Mouse (Mus musculus) MEL (cell line): ENCODE data around the gene Lamp1. TPM values are rescaled to one million over a fixed set of nuclear protein-coding genes. Genes with fewer than 3 reads are reported as not detected.

Experiments used
- DNase-seq: peaks from one replicate; pipeline ENCODE4 v3.0.0; 2011; ENCODE audit warnings: low read depth, low spot score
- H3K27ac ChIP-seq: 2 replicates; pipeline ENCODE4 v1.5.1; 2012; ENCODE audit warnings: low read depth, mild to moderate bottlenecking, control low read depth, low read length, moderate library complexity; ENCODE audit not compliant: control insufficient read depth
- H3K27me3 ChIP-seq, 2 experiments: fragments of 150-350 bp in 1 of 2; sonication (generic) in 1 of 2; 2 replicates each; pipeline ENCODE4 v1.6.1; 2012; ENCODE audit warnings: low read length in 2 of 2, mild to moderate bottlenecking in 2 of 2, improper control_type of control experiment in 1 of 2, moderate library complexity in 1 of 2; ENCODE audit not compliant: insufficient read depth in 2 of 2, control insufficient read depth in 1 of 2
- H3K36me3 ChIP-seq, 2 experiments: 2 replicates each; pipeline ENCODE4 v1.6.1; 2012 to 2014; ENCODE audit warnings: low read length in 2 of 2, improper control_type of control experiment in 1 of 2, inconsistent platforms in 1 of 2, mild to moderate bottlenecking in 1 of 2; ENCODE audit not compliant: insufficient read depth in 2 of 2, control insufficient read depth in 1 of 2
- H3K4me1 ChIP-seq, 2 experiments: fragments of 150-350 bp in 1 of 2; sonication (generic) in 1 of 2; 2 replicates each; pipeline ENCODE4 v1.6.1; 2012; ENCODE audit warnings: low read length in 2 of 2, improper control_type of control experiment in 1 of 2, mild to moderate bottlenecking in 1 of 2; ENCODE audit not compliant: insufficient read depth in 2 of 2, control insufficient read depth in 1 of 2
- H3K4me3 ChIP-seq, 2 experiments: fragments of 150-350 bp in 1 of 2; sonication (generic) in 1 of 2; 2 replicates each; pipeline ENCODE4 v1.5.1; 2012; ENCODE audit warnings: low read depth in 2 of 2, low read length in 2 of 2, mild to moderate bottlenecking in 2 of 2, moderate library complexity in 2 of 2, control low read depth in 1 of 2, improper control_type of control experiment in 1 of 2; ENCODE audit not compliant: control insufficient read depth in 1 of 2, insufficient read depth in 1 of 2
- H3K79me2 ChIP-seq: 2 replicates; pipeline ENCODE4 v1.6.1; 2012; ENCODE audit warnings: mild to moderate bottlenecking, low read length, moderate library complexity; ENCODE audit not compliant: control insufficient read depth, poor library complexity, insufficient read depth
- H3K9ac ChIP-seq: 2 replicates; pipeline ENCODE4 v1.6.1; 2012; ENCODE audit warnings: low read depth, mild to moderate bottlenecking, control low read depth, low read length, moderate library complexity; ENCODE audit not compliant: control insufficient read depth, poor library complexity, severe bottlenecking
- H3K9me3 ChIP-seq: fragments of 150-350 bp; sonication (generic); replicated peaks from 2 replicates; pipeline ENCODE4 v1.6.1; 2012; ENCODE audit warnings: mild to moderate bottlenecking, low read length, improper control_type of control experiment, moderate library complexity; ENCODE audit not compliant: insufficient read depth
- BHLHE40 ChIP-seq: IDR thresholded peaks from 2 replicates; pipeline ENCODE4 v1.6.1; 2012; ENCODE audit warnings: low read depth, mild to moderate bottlenecking, inconsistent platforms, low read length, improper control_type of control experiment, borderline replicate concordance
- CHD1 ChIP-seq: IDR thresholded peaks from 2 replicates; pipeline ENCODE4 v1.6.1; 2012; ENCODE audit warnings: low read depth, mild to moderate bottlenecking, inconsistent platforms, low read length, improper control_type of control experiment
- CTCF ChIP-seq, 3 experiments: IDR thresholded peaks in 2 of 3; conservative IDR thresholded peaks in 1 of 3; 2 replicates each; pipeline ENCODE4 v1.5.1; 2011 to 2012; ENCODE audit warnings: low read length in 3 of 3, low read depth in 2 of 3, mild to moderate bottlenecking in 2 of 3, improper control_type of control experiment in 1 of 3, inconsistent platforms in 1 of 3, mixed read lengths in 1 of 3, moderate library complexity in 1 of 3; ENCODE audit not compliant: control insufficient read depth in 1 of 3, insufficient read depth in 1 of 3, poor library complexity in 1 of 3, severe bottlenecking in 1 of 3
- ELF1 ChIP-seq: IDR thresholded peaks from 2 replicates; pipeline ENCODE4 v1.6.1; 2014; ENCODE audit warnings: low read depth, mild to moderate bottlenecking, inconsistent platforms, low read length, improper control_type of control experiment, moderate library complexity
- GATA1 ChIP-seq: IDR thresholded peaks from 2 replicates; pipeline ENCODE4 v1.6.1; 2011; ENCODE audit warnings: low read depth, low read length, improper control_type of control experiment
- HCFC1 ChIP-seq: IDR thresholded peaks from 2 replicates; pipeline ENCODE4 v1.6.1; 2012; ENCODE audit warnings: low read depth, mild to moderate bottlenecking, inconsistent platforms, low read length, improper control_type of control experiment, moderate library complexity
- KAT2A ChIP-seq: conservative IDR thresholded peaks from 2 replicates; pipeline ENCODE4 v1.6.1; 2012; ENCODE audit warnings: low read depth, low read length, improper control_type of control experiment, inconsistent platforms
- MAFK ChIP-seq: IDR thresholded peaks from 2 replicates; pipeline ENCODE4 v1.6.1; 2011; ENCODE audit warnings: low read depth, mild to moderate bottlenecking, low read length, improper control_type of control experiment, borderline replicate concordance
- MAX ChIP-seq: IDR thresholded peaks from 2 replicates; pipeline ENCODE4 v1.6.1; 2011; ENCODE audit warnings: low read length, improper control_type of control experiment
- MAZ ChIP-seq: IDR thresholded peaks from 2 replicates; pipeline ENCODE4 v1.6.1; 2012; ENCODE audit warnings: low read depth, mild to moderate bottlenecking, inconsistent platforms, low read length, improper control_type of control experiment
- MEF2A ChIP-seq: IDR thresholded peaks from 2 replicates; pipeline ENCODE4 v1.6.1; 2014; ENCODE audit warnings: low read depth, mild to moderate bottlenecking, inconsistent platforms, low read length, improper control_type of control experiment; ENCODE audit not compliant: poor library complexity, insufficient replicate concordance, severe bottlenecking; ENCODE audit errors: extremely low read depth
- MYB ChIP-seq: IDR thresholded peaks from 2 replicates; pipeline ENCODE4 v1.6.1; 2011; ENCODE audit warnings: mild to moderate bottlenecking, low read depth, low read length, improper control_type of control experiment
- MYC ChIP-seq: IDR thresholded peaks from 2 replicates; pipeline ENCODE4 v1.6.1; 2011; ENCODE audit warnings: low read depth, mild to moderate bottlenecking, low read length, improper control_type of control experiment, moderate library complexity
- NELFE ChIP-seq: IDR thresholded peaks from 2 replicates; pipeline ENCODE4 v1.6.1; 2011; ENCODE audit warnings: low read depth, low read length, improper control_type of control experiment
- RCOR1 ChIP-seq: IDR thresholded peaks from 2 replicates; pipeline ENCODE4 v1.6.1; 2012; ENCODE audit warnings: low read depth, mild to moderate bottlenecking, inconsistent platforms, low read length, improper control_type of control experiment
- SIN3A ChIP-seq: IDR thresholded peaks from 2 replicates; pipeline ENCODE4 v1.6.1; 2012; ENCODE audit warnings: low read length, improper control_type of control experiment, inconsistent platforms
- SMC3 ChIP-seq: IDR thresholded peaks from 2 replicates; pipeline ENCODE4 v1.6.1; 2011; ENCODE audit warnings: low read depth, low read length, improper control_type of control experiment
- TAL1 ChIP-seq: IDR thresholded peaks from 2 replicates; pipeline ENCODE4 v1.6.1; 2012; ENCODE audit warnings: mild to moderate bottlenecking, inconsistent platforms, low read length, moderate library complexity, mixed read lengths
- TBP ChIP-seq: IDR thresholded peaks from 2 replicates; pipeline ENCODE4 v1.8.0; 2011; ENCODE audit warnings: low read depth, low read length, improper control_type of control experiment
- TCF12 ChIP-seq: IDR thresholded peaks from 2 replicates; pipeline ENCODE4 v1.6.1; 2014; ENCODE audit warnings: low read depth, mild to moderate bottlenecking, inconsistent platforms, low read length, improper control_type of control experiment, moderate library complexity
- USF1 ChIP-seq: IDR thresholded peaks from 2 replicates; pipeline ENCODE4 v1.6.1; 2014; ENCODE audit warnings: low read depth, mild to moderate bottlenecking, inconsistent platforms, low read length, improper control_type of control experiment, moderate library complexity
- USF2 ChIP-seq, 2 experiments: IDR thresholded peaks; 2 replicates each; pipeline ENCODE4 v1.6.1; 2011 to 2012; ENCODE audit warnings: improper control_type of control experiment in 2 of 2, low read length in 2 of 2, borderline replicate concordance in 1 of 2, inconsistent platforms in 1 of 2, low read depth in 1 of 2, mild to moderate bottlenecking in 1 of 2; ENCODE audit not compliant: insufficient read depth in 1 of 2
- ZMIZ1 ChIP-seq: IDR thresholded peaks from 2 replicates; pipeline ENCODE4 v1.6.1; 2012; ENCODE audit warnings: low read depth, mild to moderate bottlenecking, inconsistent platforms, low read length, improper control_type of control experiment, moderate library complexity
- ZNF384 ChIP-seq: IDR thresholded peaks from 2 replicates; pipeline ENCODE4 v1.6.1; 2012; ENCODE audit warnings: low read depth, mild to moderate bottlenecking, inconsistent platforms, low read length, improper control_type of control experiment
- polyA plus RNA-seq, 2 experiments: library from polyadenylated mRNA; stranded (reverse) in 1 of 2; unstranded in 1 of 2; fragments of >175 nt in 1 of 2; fragments of >200 nt in 1 of 2; gene quantifications; 2 replicates each; pipeline versions ENCODE4 v1.2.1 to v1.2.4; 2012; ENCODE audit warnings: low replicate concordance in 2 of 2, low read depth in 1 of 2; ENCODE audit not compliant: insufficient read length in 2 of 2, insufficient read depth in 1 of 2, missing spikeins in 1 of 2
- total RNA-seq: library from RNA; depleted of rRNA; stranded (reverse); fragments of 300-350 nt; gene quantifications from 2 replicates; pipeline ENCODE4 v1.2.3, GENCODE M21; 2012

The Lamp1 gene
- total and polyA plus RNA-seq, 3 experiments: 109 to 233 (median 191) TPM

DNA sequence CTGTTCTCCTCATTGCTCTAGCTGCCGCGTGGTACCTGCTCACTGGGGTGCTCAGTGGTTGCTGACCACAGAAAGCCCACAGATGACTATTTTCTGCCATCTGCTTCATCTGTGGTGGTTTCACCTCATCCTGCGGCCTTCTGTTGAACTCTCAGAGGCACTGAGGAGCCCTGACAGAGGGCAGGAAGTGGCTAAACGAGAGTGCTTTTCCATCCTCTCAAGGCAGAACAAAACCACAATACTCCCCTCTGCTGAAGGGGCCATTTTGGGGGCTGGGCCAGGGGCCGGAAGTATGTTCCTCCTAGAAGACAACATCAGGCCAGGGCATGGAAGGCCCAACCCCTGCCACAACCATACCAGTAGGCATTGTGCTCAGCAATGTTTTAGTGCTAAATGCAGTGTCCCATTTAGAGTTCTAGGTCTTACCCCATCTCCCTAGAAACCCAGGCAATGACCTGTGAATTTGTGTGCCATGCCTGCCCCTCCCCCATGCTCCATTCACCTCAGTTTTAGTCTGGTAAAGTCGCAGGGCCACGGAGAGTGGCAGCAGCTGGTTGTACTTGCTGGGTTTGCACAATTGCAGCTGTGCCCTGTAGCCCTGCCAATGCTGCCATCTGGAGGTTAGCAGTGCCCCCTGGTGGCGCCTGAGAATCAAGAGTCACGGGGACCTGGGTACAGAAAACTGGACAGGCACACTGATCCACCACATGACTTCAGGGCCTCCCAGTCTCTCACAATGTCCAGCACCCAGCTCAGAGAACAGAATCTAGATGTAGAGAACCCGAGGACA lies 54.7 kb downstream of the Lamp1 start (continued):
- TF ChIP-seq CTCF (IDR thresholded peaks at IDR 0.05 in 2 of 3, conservative IDR thresholded peaks at IDR 0.05 in 1 of 3; ENCODE audit: control insufficient read depth in 1 of 3, insufficient read depth in 1 of 3, low read depth in 2 of 3, low read length in 3 of 3, poor library complexity in 1 of 3, severe bottlenecking in 1 of 3): peak; percentile 74 to 99 (median 96)
- 0 out of 2 replicates have a peak, but pooled peaks have one; percentile 10 for TF ChIP-seq NELFE
- peak; percentile 30; the same call in 1 of the 2 replicates for TF ChIP-seq ELF1
- peak; percentile 86 for TF ChIP-seq SIN3A
- TF ChIP-seq USF2 (IDR thresholded peaks at IDR 0.05; ENCODE audit: borderline replicate concordance in 1 of 2, insufficient read depth in 1 of 2, low read depth in 1 of 2, low read length in 2 of 2): no peak
- no peak for TF ChIP-seq MYB
- TF ChIP-seq RCOR1: no peak; the same call in 1 of the 2 replicates
- no peak for TF ChIP-seq MEF2A
- TF ChIP-seq MYC: peak; percentile 87
- TF ChIP-seq KAT2A: no peak
- TF ChIP-seq TAL1: no peak
- TF ChIP-seq ZMIZ1: no peak
- no peak for TF ChIP-seq CHD1

DNA sequence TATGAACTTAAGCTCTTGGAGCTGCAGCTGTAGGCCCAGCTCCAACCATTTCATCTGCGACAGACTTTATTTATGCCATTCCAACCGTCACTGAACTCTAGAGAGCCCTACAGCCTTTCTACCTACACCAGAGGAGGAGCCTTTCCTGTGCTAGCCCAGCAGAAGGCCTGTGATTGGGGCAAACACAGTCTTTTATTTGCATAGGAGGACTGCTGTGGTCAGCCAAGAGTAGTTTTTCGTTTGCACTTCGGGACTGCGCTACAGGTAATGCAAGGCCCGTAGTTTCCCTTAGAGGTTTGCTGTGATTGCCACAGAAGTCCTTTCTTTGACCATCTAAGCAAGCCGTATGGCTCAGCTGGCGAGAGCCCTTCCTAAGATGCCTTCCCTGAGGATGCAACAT lies 57.4 kb downstream of the Lamp1 start:
- Histone ChIP-seq H3K36me3 (no peaks in the 10 kb centered on the region), H3K4me1 (peaks cover 7 to 12% of the 10 kb centered on the region in 2 experiments; a peak in 3 of 4 replicates), H3K27me3 (no peaks in the 10 kb centered on the region; a peak in 1 of 4 replicates), H3K9ac (no peak overlapping the region), H3K27ac (no peak overlapping the region), H3K9me3 (no peaks in the 10 kb centered on the region), H3K4me3 (no peak overlapping the region), H3K79me2 (no peaks in the 10 kb centered on the region)
- no peak for DNase-seq
- no peak for TF ChIP-seq NELFE
- TF ChIP-seq, all 39 proteins: peak for 0

GRCm38 (mm10) chr8:13217093-13217492 lies 58.1 kb downstream of the Lamp1 start:
- no peak for DNase-seq
- H3K4me1 ChIP-seq: peaks cover 7 to 12% of the 10 kb centered on the region in 2 experiments; a peak in 3 of 4 replicates
- no peaks in the 10 kb centered on the region for H3K79me2 ChIP-seq
- H3K27me3 ChIP-seq: no peaks in the 10 kb centered on the region; a peak in 1 of 4 replicates
- no peak overlapping the region for H3K4me3 ChIP-seq
- H3K9me3 ChIP-seq: no peaks in the 10 kb centered on the region
- H3K27ac ChIP-seq: no peak overlapping the region
- no peaks in the 10 kb centered on the region for H3K36me3 ChIP-seq
- no peak overlapping the region for H3K9ac ChIP-seq
- no peak for TF ChIP-seq CHD1
- no peak for TF ChIP-seq BHLHE40
- no peak for TF ChIP-seq TCF12
- no peak for TF ChIP-seq MYB
- TF ChIP-seq KAT2A: no peak
- TF ChIP-seq SMC3: no peak
- TF ChIP-seq MEF2A: no peak
- TF ChIP-seq ZNF384: no peak
- no peak for TF ChIP-seq GATA1
- TF ChIP-seq USF2 (IDR thresholded peaks at IDR 0.05; ENCODE audit: borderline replicate concordance in 1 of 2, insufficient read depth in 1 of 2, low read depth in 1 of 2, low read length in 2 of 2): no peak
- no peak for TF ChIP-seq HCFC1
- no peak for TF ChIP-seq MAX
- no peak for TF ChIP-seq MAZ
- TF ChIP-seq USF1: no peak
- TF ChIP-seq TBP: no peak
- no peak for TF ChIP-seq TAL1
- TF ChIP-seq MAFK: no peak
